22 mouse cellular contexts compared by ENCODE assay signal in the genomic region with DNA sequence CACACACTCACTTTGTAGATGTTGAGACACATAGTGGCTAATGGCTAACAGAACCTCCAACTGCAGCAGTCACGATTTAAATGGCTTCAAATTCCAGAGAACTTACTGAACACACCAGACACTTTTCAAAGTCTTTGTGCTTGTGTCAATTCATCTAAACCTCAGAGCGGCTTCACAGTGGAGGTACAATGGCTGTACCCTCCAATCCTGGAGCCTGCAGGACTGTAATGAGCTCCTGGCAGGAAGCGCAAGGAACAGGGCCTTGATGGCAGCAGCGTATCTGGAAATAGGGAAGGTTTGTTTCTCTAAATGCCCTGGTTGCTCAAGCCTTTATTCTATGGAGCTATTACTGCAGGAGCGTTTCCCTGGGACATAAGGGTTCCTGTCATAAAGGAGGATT.
DNase-seq lines count a peak whose midpoint lies in the region; ATAC-seq and TF ChIP-seq lines count a peak whose summit lies in the region.
"Had no signal": no experiment of that assay in that cellular context is flagged by ENCODE, and none has a peak within 500 bp of the region (broad histone marks: within the 10 kb centered on the region; RNA-seq: fewer than 3 reads in every experiment).

No protein-coding gene starts in this region.

- no peak for DNase-seq in gastrocnemius, adult 2 months
- DNase-seq in gastrocnemius, postnatal 36 days, result no peak
- DNase-seq in midbrain, embryonic 11.5 days (ENCODE audit: low spot score, missing footprints), result peak; percentile 8
- no peak for DNase-seq in midbrain, embryonic 10.5 days (ENCODE audit: low spot score)
- peak; percentile 77 for DNase-seq in brain, embryonic 14.5 days (ENCODE audit: low read depth)
- DNase-seq in layer of hippocampus, adult 18-20 months (ENCODE audit: low spot score in 2 of 2), result no peak
- no peak for DNase-seq in left cerebral cortex, adult 18-20 months (ENCODE audit: low spot score in 2 of 2)
- DNase-seq: adrenal gland, adult 8-10 months; adrenal gland, postnatal 14 days; adrenal gland, postnatal 36 days; cerebellum, adult 11 months; cerebellum, adult 18-20 months; cerebellum, adult 8-10 months; cerebellum, adult 9-11 months; cerebellum, postnatal 14 days; cerebellum, postnatal 36 days; embryo, embryonic 11 days had no signal

- H3K9me3 ChIP-seq in midbrain, embryonic 11.5 days (ENCODE audit: control insufficient read depth, low read length), result no peaks in the 10 kb centered on the region
- no peaks in the 10 kb centered on the region for H3K9me3 ChIP-seq in midbrain, embryonic 10.5 days (replicated peaks)
- H3K9me3 ChIP-seq: embryonic facial prominence, embryonic 12.5 days; forebrain, embryonic 13.5 days had no signal

- ATAC-seq in midbrain, embryonic 11.5 days (ENCODE audit: low FRiP score), result no peak
- ATAC-seq: activated CD4-positive, CD25-positive, alpha-beta regulatory T cell, adult 4 months; forebrain, embryonic 13.5 days; forebrain, embryonic 16.5 days; Patski had no signal

- no peak overlapping the region for H3K4me3 ChIP-seq in gastrocnemius, adult 2 months
- no peak overlapping the region for H3K4me3 ChIP-seq in midbrain, embryonic 11.5 days (ENCODE audit: low read depth, low read length)
- no peak overlapping the region for H3K4me3 ChIP-seq in midbrain, embryonic 10.5 days
- H3K4me3 ChIP-seq: embryonic facial prominence, embryonic 12.5 days; forebrain, embryonic 13.5 days had no signal

- no peak for TF ChIP-seq CTCF in gastrocnemius, adult 2 months (IDR thresholded peaks at IDR 0.05)
- TF ChIP-seq CTCF in brain, embryonic 14.5 days (IDR thresholded peaks at IDR 0.05; ENCODE audit: borderline replicate concordance, extremely low read depth, insufficient read depth, insufficient read length), result no peak

- H3K27ac ChIP-seq in gastrocnemius, adult 2 months, result peak overlapping the region; percentile 20; the same call in 1 of the 2 replicates
- no peak overlapping the region for H3K27ac ChIP-seq in midbrain, embryonic 11.5 days (ENCODE audit: low read depth, low read length)
- H3K27ac ChIP-seq in midbrain, embryonic 10.5 days (replicated peaks), result no peak overlapping the region
- H3K27ac ChIP-seq: embryonic facial prominence, embryonic 12.5 days; forebrain, embryonic 13.5 days had no signal

- H3K9ac ChIP-seq in midbrain, embryonic 11.5 days (ENCODE audit: low read length), result no peak overlapping the region
- H3K9ac ChIP-seq: embryonic facial prominence, embryonic 12.5 days; forebrain, embryonic 13.5 days had no signal

- H3K4me2 ChIP-seq in midbrain, embryonic 11.5 days, result no peak overlapping the region
- H3K4me2 ChIP-seq: embryonic facial prominence, embryonic 12.5 days; forebrain, embryonic 13.5 days had no signal

- H3K4me1 ChIP-seq in midbrain, embryonic 11.5 days (ENCODE audit: control insufficient read depth, insufficient read depth, low read length), result no peaks in the 10 kb centered on the region
- peaks cover 7% of the 10 kb centered on the region; the same call in 1 of the 2 replicates for H3K4me1 ChIP-seq in midbrain, embryonic 10.5 days

- H3K36me3 ChIP-seq in midbrain, embryonic 11.5 days (ENCODE audit: control insufficient read depth, insufficient read depth, low read length), result no peaks in the 10 kb centered on the region
- no peaks in the 10 kb centered on the region for H3K36me3 ChIP-seq in midbrain, embryonic 10.5 days
- H3K36me3 ChIP-seq: embryonic facial prominence, embryonic 12.5 days had no signal

- 80% methylated on average over 5 of the region's 5 CpGs for WGBS in midbrain, embryonic 11.5 days
- 85% methylated on average over 5 of the region's 5 CpGs for WGBS in midbrain, embryonic 10.5 days

- intact Hi-C loops in gastrocnemius, adult 2 months (cut with DNase I), result no loop called here
- intact Hi-C loops in gastrocnemius, postnatal 36 days (cut with DNase I), result no loop called here

- H3K27me3 ChIP-seq in midbrain, embryonic 11.5 days (ENCODE audit: control insufficient read depth, insufficient read depth, low read length), result no peaks in the 10 kb centered on the region
- H3K27me3 ChIP-seq in midbrain, embryonic 10.5 days (ENCODE audit: low read depth, poor library complexity, severe bottlenecking), result no peaks in the 10 kb centered on the region
- H3K27me3 ChIP-seq: forebrain, embryonic 13.5 days; Patski had no signal

- no peak for TF ChIP-seq POLR2A in brain, embryonic 14.5 days (IDR thresholded peaks at IDR 0.05; ENCODE audit: borderline replicate concordance, extremely low read depth, insufficient read depth, insufficient read length, poor library complexity, severe bottlenecking)

Comparison
In these comparisons a context has a peak if more than half of its experiments do, and no peak if none do; other contexts are left out.
1. DNase-seq: peak in midbrain, embryonic 11.5 days (single experiment) and brain, embryonic 14.5 days (single experiment); none in gastrocnemius, adult 2 months (single experiment), gastrocnemius, postnatal 36 days (0 of 2), midbrain, embryonic 10.5 days (single experiment), layer of hippocampus, adult 18-20 months (0 of 2) and left cerebral cortex, adult 18-20 months (0 of 2).